ENCODE assay signal across 9 mouse cellular contexts in genomic region chr10:43574956-43575355, GRCm38 (mm10). TPM values are rescaled to one million over a fixed set of nuclear protein-coding genes. Genes with fewer than 3 reads are reported as not detected.
DNase-seq lines count a peak whose midpoint lies in the region; ATAC-seq and TF ChIP-seq lines count a peak whose summit lies in the region.
"Had no signal": no experiment of that assay in that cellular context is flagged by ENCODE, and none has a peak within 500 bp of the region (broad histone marks: within the 10 kb centered on the region; RNA-seq: fewer than 3 reads in every experiment).

No protein-coding gene starts in this region.

- no peak overlapping the region for H3K27ac ChIP-seq in hindbrain, embryonic 14.5 days
- no peak overlapping the region for H3K27ac ChIP-seq in hindbrain, embryonic 13.5 days
- H3K27ac ChIP-seq in olfactory bulb, adult 2 months (ENCODE audit: insufficient read depth, low read depth, low read length), result no peak overlapping the region
- H3K27ac ChIP-seq: embryonic facial prominence, embryonic 13.5 days had no signal

- H3K36me3 ChIP-seq in hindbrain, embryonic 14.5 days (replicated peaks; ENCODE audit: control insufficient read depth, insufficient read depth), result no peaks in the 10 kb centered on the region
- no peaks in the 10 kb centered on the region for H3K36me3 ChIP-seq in hindbrain, embryonic 13.5 days
- H3K36me3 ChIP-seq: embryonic facial prominence, embryonic 13.5 days had no signal

- H3K4me2 ChIP-seq in hindbrain, embryonic 14.5 days (replicated peaks), result no peak overlapping the region
- H3K4me2 ChIP-seq in hindbrain, embryonic 13.5 days, result no peak overlapping the region
- H3K4me2 ChIP-seq: embryonic facial prominence, embryonic 13.5 days had no signal

- no peaks in the 10 kb centered on the region for H3K27me3 ChIP-seq in hindbrain, embryonic 14.5 days (ENCODE audit: control insufficient read depth, insufficient read depth, low read length)
- H3K27me3 ChIP-seq in hindbrain, embryonic 13.5 days, result no peaks in the 10 kb centered on the region

- WGBS in hindbrain, embryonic 14.5 days, result 0% methylated on average over 3 of the region's 3 CpGs
- 2% methylated on average over 3 of the region's 3 CpGs for WGBS in hindbrain, embryonic 13.5 days
- 1% methylated on average over 3 of the region's 3 CpGs for WGBS in olfactory bulb, adult 2 months

- intact Hi-C loops in heart, postnatal 25 days (cut with DNase I), result loop anchor here (1.0 to 10.0 kb wide), 4 partner anchors 296 to 600 kb away; no protein-coding TSS in a partner anchor
- intact Hi-C loops in left cerebral cortex, postnatal 25 days (cut with DNase I), result loop anchor here (1.0 to 10.0 kb wide), 3 partner anchors 170 to 660 kb away; no protein-coding TSS in a partner anchor

- H3K9ac ChIP-seq in hindbrain, embryonic 14.5 days, result no peak overlapping the region
- H3K9ac ChIP-seq in hindbrain, embryonic 13.5 days, result no peak overlapping the region
- H3K9ac ChIP-seq: embryonic facial prominence, embryonic 13.5 days had no signal

- H3K9me3 ChIP-seq in hindbrain, embryonic 14.5 days (ENCODE audit: control insufficient read depth, low read length), result peaks cover 5% of the 10 kb centered on the region; the same call in 1 of the 2 replicates
- no peaks in the 10 kb centered on the region for H3K9me3 ChIP-seq in hindbrain, embryonic 13.5 days

- peak; percentile 93 for DNase-seq in hindbrain, embryonic 14.5 days (ENCODE audit: low spot score)
- DNase-seq in adrenal gland, adult 8-10 months, result peak; percentile 37
- peak; percentile 87 for DNase-seq in embryo, embryonic 11 days
- peak; percentile 30 for DNase-seq in heart, postnatal 25 days (ENCODE audit: low spot score)
- DNase-seq in left cerebral cortex, postnatal 25 days (ENCODE audit: low spot score in 2 of 2), result peak; percentile 83 to 84
- peak; percentile 78 for DNase-seq in thymus, postnatal 0 days (ENCODE audit: low spot score)

- peaks cover 7% of the 10 kb centered on the region; the same call in 1 of the 2 replicates for H3K4me1 ChIP-seq in hindbrain, embryonic 14.5 days (replicated peaks; ENCODE audit: control insufficient read depth, insufficient read depth, low read length)
- H3K4me1 ChIP-seq in hindbrain, embryonic 13.5 days (replicated peaks), result peaks cover 13% of the 10 kb centered on the region
- H3K4me1 ChIP-seq in olfactory bulb, adult 2 months (ENCODE audit: control insufficient read depth, insufficient read depth, low read length), result peaks cover 10% of the 10 kb centered on the region

- no peak for TF ChIP-seq POLR2A in olfactory bulb, adult 2 months (IDR thresholded peaks at IDR 0.05; ENCODE audit: insufficient read depth, low read depth, low read length)

- no peak overlapping the region for H3K4me3 ChIP-seq in hindbrain, embryonic 14.5 days (replicated peaks; ENCODE audit: low read length)
- no peak overlapping the region for H3K4me3 ChIP-seq in hindbrain, embryonic 13.5 days
- no peak overlapping the region for H3K4me3 ChIP-seq in olfactory bulb, adult 2 months (ENCODE audit: insufficient read depth, low read depth, low read length)
- H3K4me3 ChIP-seq: embryonic facial prominence, embryonic 13.5 days had no signal

- ATAC-seq in hindbrain, embryonic 14.5 days (ENCODE audit: low FRiP score), result no peak
- ATAC-seq in hindbrain, embryonic 13.5 days (ENCODE audit: low FRiP score), result no peak

- TF ChIP-seq CTCF in olfactory bulb, adult 2 months (IDR thresholded peaks at IDR 0.05; ENCODE audit: insufficient read depth, low read depth, low read length), result peak; percentile 28; the same call in 1 of the 2 replicates

RNA-seq across cellular contexts. Expression of gene Cd24a, which starts 3.1 kb away (rescaled TPM):
- 938 and 954 TPM in 2 replicates for polyA plus RNA-seq in hindbrain, embryonic 14.5 days (2014; fragmentation: Nextera tagmentation; extraction: Ambion mirVana)
- 1,003 and 1,012 TPM in 2 replicates for polyA plus RNA-seq in hindbrain, embryonic 13.5 days (2015; fragmentation: Nextera tagmentation; extraction: Ambion mirVana)
- total RNA-seq in adrenal gland, adult 8-10 months (2022), result 10 to 100 TPM; 15.7 to 28.6 (median 22.9) TPM
- 10 to 100 TPM in 1 of 2 experiments, 1 to 10 TPM in 1; 8.0 to 14.3 TPM for total RNA-seq in heart, postnatal 25 days (2021)
- total RNA-seq in left cerebral cortex, postnatal 25 days (2021), result 10 to 100 TPM; 12.0 to 12.7 TPM
- not detected in 2 replicates for polyA plus RNA-seq in olfactory bulb, adult 2 months (2012; ENCODE audit: insufficient read depth, insufficient read length, low replicate concordance, missing spikeins)
- 169 and 194 TPM in 2 replicates for polyA plus RNA-seq in thymus, postnatal 0 days (2015; fragmentation: Nextera tagmentation; extraction: Ambion mirVana)

RNA-seq across cellular contexts. Expression of gene 1700021F05Rik, which starts 34.2 kb away (rescaled TPM):
- polyA plus RNA-seq in hindbrain, embryonic 14.5 days (2014; fragmentation: Nextera tagmentation; extraction: Ambion mirVana), result 66.1 and 66.7 TPM in 2 replicates
- polyA plus RNA-seq in hindbrain, embryonic 13.5 days (2015; fragmentation: Nextera tagmentation; extraction: Ambion mirVana), result 65.5 and 69.7 TPM in 2 replicates
- total RNA-seq in adrenal gland, adult 8-10 months (2022), result 10 to 100 TPM; 53.1 to 61.9 (median 54.2) TPM
- total RNA-seq in heart, postnatal 25 days (2021), result 100 to 1,000 TPM; 107 to 111 TPM
- 10 to 100 TPM; 42.5 to 42.8 TPM for total RNA-seq in left cerebral cortex, postnatal 25 days (2021)
- not detected in 2 replicates for polyA plus RNA-seq in olfactory bulb, adult 2 months (2012; ENCODE audit: insufficient read depth, insufficient read length, low replicate concordance, missing spikeins)
- polyA plus RNA-seq in thymus, postnatal 0 days (2015; fragmentation: Nextera tagmentation; extraction: Ambion mirVana), result 48.4 and 54.3 TPM in 2 replicates

RNA-seq across cellular contexts. Expression of gene Gm9803, which starts 51.1 kb away (rescaled TPM):
- 14.5 and 25.4 TPM in 2 replicates for polyA plus RNA-seq in hindbrain, embryonic 14.5 days (2014; fragmentation: Nextera tagmentation; extraction: Ambion mirVana)
- 16.4 and 19.4 TPM in 2 replicates for polyA plus RNA-seq in hindbrain, embryonic 13.5 days (2015; fragmentation: Nextera tagmentation; extraction: Ambion mirVana)
- total RNA-seq in adrenal gland, adult 8-10 months (2022), result 10 to 100 TPM in 1 of 4 experiments, 1 to 10 TPM in 1, not detected in 2; 9.1 to 17.3 TPM
- total RNA-seq in heart, postnatal 25 days (2021), result 10 to 100 TPM in 1 of 2 experiments, 1 to 10 TPM in 1; 9.1 to 18.4 TPM
- total RNA-seq in left cerebral cortex, postnatal 25 days (2021), result 10 to 100 TPM in 1 of 2 experiments, not detected in 1; 11.6 TPM
- not detected in 2 replicates for polyA plus RNA-seq in olfactory bulb, adult 2 months (2012; ENCODE audit: insufficient read depth, insufficient read length, low replicate concordance, missing spikeins)
- polyA plus RNA-seq in thymus, postnatal 0 days (2015; fragmentation: Nextera tagmentation; extraction: Ambion mirVana), result 30.6 and 33.2 TPM in 2 replicates

Comparison
In these comparisons a context has a peak if more than half of its experiments do, and no peak if none do; other contexts are left out.
1. DNase-seq: peak in every context shown above with its lines; median percentile 93 in hindbrain, embryonic 14.5 days; 87 in embryo, embryonic 11 days; 84 in left cerebral cortex, postnatal 25 days; 78 in thymus, postnatal 0 days; 37 in adrenal gland, adult 8-10 months; 30 in heart, postnatal 25 days.
2. RNA of gene Gm9803, which starts 51.1 kb away (polyA plus RNA-seq): 30.6 to 33.2 TPM in thymus, postnatal 0 days, 14.5 to 25.4 TPM in hindbrain, embryonic 14.5 days and 16.4 to 19.4 TPM in hindbrain, embryonic 13.5 days; not detected in olfactory bulb, adult 2 months; every median in the first group is over 10 times any median in the second.